Mouse (Mus musculus) embryonic facial prominence, embryonic 11.5 days (tissue): ENCODE results near the gene Hoxb2. TPM values are rescaled to one million over a fixed set of nuclear protein-coding genes. Genes with fewer than 3 reads are reported as not detected.

Source experiments
- ATAC-seq: fragments of 200-750 bp; cut with Nextera tagmentation; replicated peaks from 2 replicates; pipeline ENCODE4 v1.8.0; 2017; ENCODE audit warnings: low read depth; ENCODE audit not compliant: insufficient number of reproducible peaks, low FRiP score, low TSS enrichment
- DNase-seq: peaks from one replicate; pipeline ENCODE4 v3.0.0-alpha.2; 2015; ENCODE audit warnings: low spot score
- H3K27ac ChIP-seq: fragments of 300-500 bp; sonication (generic); replicated peaks from 2 replicates; pipeline ENCODE4 v1.5.1; 2014; ENCODE audit warnings: mild to moderate bottlenecking, low read depth, low read length, control low read depth
- H3K27me3 ChIP-seq: fragments of 300-500 bp; sonication (generic); 2 replicates; pipeline ENCODE4 v1.6.1; 2014; ENCODE audit warnings: mild to moderate bottlenecking, low read length, moderate library complexity, mixed read lengths; ENCODE audit not compliant: control insufficient read depth, insufficient read depth
- H3K36me3 ChIP-seq: fragments of 300-500 bp; sonication (generic); replicated peaks from 2 replicates; pipeline ENCODE4 v1.6.1; 2014; ENCODE audit warnings: low read depth, mild to moderate bottlenecking, low read length, moderate library complexity, mixed read lengths; ENCODE audit not compliant: control insufficient read depth, insufficient read depth
- H3K4me1 ChIP-seq: fragments of 300-500 bp; sonication (generic); 2 replicates; pipeline ENCODE4 v1.6.1; 2014; ENCODE audit warnings: low read length, mixed read lengths; ENCODE audit not compliant: control insufficient read depth, insufficient read depth
- H3K4me2 ChIP-seq: fragments of 300-500 bp; sonication (generic); 2 replicates; pipeline ENCODE4 v1.6.1; 2014; ENCODE audit warnings: low read depth, mild to moderate bottlenecking, control low read depth, low read length, moderate library complexity
- H3K4me3 ChIP-seq: fragments of 300-500 bp; sonication (generic); 2 replicates; pipeline ENCODE4 v1.5.1; 2014; ENCODE audit warnings: low read depth, low read length, control low read depth
- H3K9ac ChIP-seq: fragments of 300-500 bp; sonication (generic); replicated peaks from 2 replicates; pipeline ENCODE4 v1.6.1; 2014; ENCODE audit warnings: mild to moderate bottlenecking, control low read depth, low read length
- H3K9me3 ChIP-seq: fragments of 300-500 bp; sonication (generic); replicated peaks from 2 replicates; pipeline ENCODE4 v1.6.1; 2016; ENCODE audit warnings: mild to moderate bottlenecking, low read length, inconsistent platforms, mixed read lengths; ENCODE audit not compliant: control insufficient read depth
- WGBS: fragments of 180-500 bp; shearing (Covaris S2); extraction: QIAGEN DNeasy Blood & Tissue Kit; methylation state at CpG from one replicate; pipeline ENCODE4 v1.1.7; 2014; 5-methylcytosine and 5-hydroxymethylcytosine counted together
- polyA plus RNA-seq: library from polyadenylated mRNA; unstranded; fragments of >200 nt; fragmentation: Nextera tagmentation; extraction: Ambion mirVana; gene quantifications from 2 replicates; pipeline ENCODE4 v1.2.1, GENCODE M21; 2014

The Hoxb2 gene
- polyA plus RNA-seq, 1 experiment from 2014 or later = 6.3 TPM

GRCm38 (mm10) chr11:96313134-96313533 is 37.2 kb upstream of the Hoxb2 start:
- ATAC-seq (no peak), DNase-seq (no peak)
- Histone ChIP-seq H3K27ac (no peak overlapping the region), H3K4me1 (no peaks in the 10 kb centered on the region; the same call in 1 of the 2 replicates), H3K36me3 (no peaks in the 10 kb centered on the region), H3K4me3 (no peak overlapping the region), H3K9ac (no peak overlapping the region), H3K27me3 (peaks cover 97% of the 10 kb centered on the region), H3K4me2 (no peak overlapping the region), H3K9me3 (no peaks in the 10 kb centered on the region)
- WGBS = 20% methylated on average over 2 of the region's 2 CpGs

GRCm38 (mm10) chr11:96313806-96314428 is 36.4 kb upstream of the Hoxb2 start:
- Histone ChIP-seq H3K9me3 (no peaks in the 10 kb centered on the region), H3K4me2 (no peak overlapping the region), H3K27me3 (peaks cover 97% of the 10 kb centered on the region), H3K4me1 (no peaks in the 10 kb centered on the region; the same call in none of the 2 replicates), H3K4me3 (no peak overlapping the region), H3K27ac (no peak overlapping the region), H3K36me3 (no peaks in the 10 kb centered on the region), H3K9ac (no peak overlapping the region)
- ATAC-seq (no peak), DNase-seq (no peak)
- 3% methylated on average over 12 of the region's 12 CpGs for WGBS

GRCm38 (mm10) chr11:96314671-96315343 is 35.5 kb upstream of the Hoxb2 start:
- Histone ChIP-seq H3K27ac (no peak overlapping the region), H3K4me3 (no peak overlapping the region; the same call in none of the 2 replicates), H3K27me3 (peaks cover 97% of the 10 kb centered on the region), H3K9me3 (no peaks in the 10 kb centered on the region), H3K36me3 (no peaks in the 10 kb centered on the region), H3K9ac (no peak overlapping the region), H3K4me1 (no peaks in the 10 kb centered on the region; the same call in none of the 2 replicates), H3K4me2 (no peak overlapping the region)
- DNase-seq = no peak
- under 1% methylated on average over 34 of the region's 34 CpGs for WGBS
- no peak for ATAC-seq

GRCm38 (mm10) chr11:96315344-96315681 is 35.0 kb upstream of the Hoxb2 start:
- ATAC-seq = no peak
- Histone ChIP-seq H3K9ac (no peak overlapping the region), H3K4me2 (no peak overlapping the region), H3K4me3 (no peak overlapping the region; the same call in 1 of the 2 replicates), H3K9me3 (no peaks in the 10 kb centered on the region), H3K4me1 (no peaks in the 10 kb centered on the region; the same call in none of the 2 replicates), H3K27me3 (peaks cover 97% of the 10 kb centered on the region), H3K36me3 (no peaks in the 10 kb centered on the region), H3K27ac (no peak overlapping the region)
- 2% methylated on average over 5 of the region's 5 CpGs for WGBS
- DNase-seq = no peak

GRCm38 (mm10) chr11:96316696-96317607 is 33.4 kb upstream of the Hoxb2 start:
- no peaks in the 10 kb centered on the region; the same call in none of the 2 replicates for H3K4me1 ChIP-seq
- H3K9ac ChIP-seq = no peak overlapping the region
- H3K4me3 ChIP-seq = no peak overlapping the region
- H3K27me3 ChIP-seq = peaks cover 94% of the 10 kb centered on the region
- H3K9me3 ChIP-seq = no peaks in the 10 kb centered on the region
- H3K4me2 ChIP-seq = no peak overlapping the region
- ATAC-seq (no peak), DNase-seq (no peak)
- no peaks in the 10 kb centered on the region for H3K36me3 ChIP-seq
- 7% methylated on average over 18 of the region's 18 CpGs for WGBS
- no peak overlapping the region for H3K27ac ChIP-seq

- DNase-seq (no peak), ATAC-seq (no peak)
- H3K9me3 ChIP-seq = no peaks in the 10 kb centered on the region
- H3K27ac ChIP-seq = no peak within 1 kb of the TSS
- no peaks in the 10 kb centered on the region; the same call in none of the 2 replicates for H3K4me1 ChIP-seq
- no peaks in the 10 kb centered on the region for H3K36me3 ChIP-seq
- 2% methylated on average over 28 of the region's 28 CpGs for WGBS
- peak within 1 kb of the TSS; percentile 36 for H3K4me2 ChIP-seq
- peak within 1 kb of the TSS; percentile 44; the same call in 1 of the 2 replicates for H3K9ac ChIP-seq
- H3K27me3 ChIP-seq = peaks cover 94% of the 10 kb centered on the region
- H3K4me3 ChIP-seq = peak within 1 kb of the TSS; percentile 31
Observed at GRCm38 (mm10) chr11:96317608-96318367, 32.5 kb upstream of the Hoxb2 start, which contains the start of gene Hoxb4. Gene Hoxb4, plus strand, starts transcription at chr11:96318267.

- peak; percentile 76 for DNase-seq
- WGBS = under 1% methylated on average over 35 of the region's 45 CpGs
- no peaks in the 10 kb centered on the region for H3K9me3 ChIP-seq
- peak overlapping the region; percentile 36 for H3K4me2 ChIP-seq
- no peak overlapping the region for H3K27ac ChIP-seq
- H3K36me3 ChIP-seq = no peaks in the 10 kb centered on the region
- H3K4me3 ChIP-seq = peak overlapping the region; percentile 31
- peak overlapping the region; percentile 44; the same call in 1 of the 2 replicates for H3K9ac ChIP-seq
- no peaks in the 10 kb centered on the region; the same call in none of the 2 replicates for H3K4me1 ChIP-seq
- 0 out of 2 replicates have a peak, but pooled peaks have one; percentile 34 for ATAC-seq
- peaks cover 91% of the 10 kb centered on the region for H3K27me3 ChIP-seq
Observed at GRCm38 (mm10) chr11:96318368-96319070, 31.8 kb upstream of the Hoxb2 start.
